Mouse (Mus musculus) forebrain, embryonic 11.5 days (tissue): ENCODE measurements around the gene Hcar1. TPM values are rescaled to one million over a fixed set of nuclear protein-coding genes. Genes with fewer than 3 reads are reported as not detected.

Experiments
- ATAC-seq: fragments of 200-750 bp; cut with Nextera tagmentation; replicated peaks from 2 replicates; pipeline ENCODE4 v1.8.0; 2017; ENCODE audit warnings: moderate TSS enrichment; ENCODE audit not compliant: low FRiP score
- DNase-seq: peaks from one replicate; pipeline ENCODE4 v3.0.0-alpha.2; 2017; ENCODE audit warnings: low spot score
- H3K27ac ChIP-seq: fragments of 300-500 bp; sonication (generic); 2 replicates; pipeline ENCODE4 v1.5.1; 2014; ENCODE audit warnings: low read depth, low read length
- H3K27me3 ChIP-seq: fragments of 300-500 bp; sonication (generic); 2 replicates; pipeline ENCODE4 v1.6.1; 2014; ENCODE audit warnings: mild to moderate bottlenecking, low read length, mixed read lengths; ENCODE audit not compliant: control insufficient read depth, insufficient read depth
- H3K36me3 ChIP-seq: fragments of 300-500 bp; sonication (generic); 2 replicates; pipeline ENCODE4 v1.6.1; 2014; ENCODE audit warnings: mild to moderate bottlenecking, low read length, moderate library complexity, mixed read lengths; ENCODE audit not compliant: control insufficient read depth, insufficient read depth
- H3K4me1 ChIP-seq: fragments of 300-500 bp; sonication (generic); replicated peaks from 2 replicates; pipeline ENCODE4 v1.6.1; 2014; ENCODE audit warnings: low read length, mixed read lengths; ENCODE audit not compliant: control insufficient read depth, insufficient read depth
- H3K4me2 ChIP-seq: fragments of 300-500 bp; sonication (generic); 2 replicates; pipeline ENCODE4 v1.6.1; 2014; ENCODE audit warnings: low read depth, mild to moderate bottlenecking, low read length, moderate library complexity, mixed read lengths; ENCODE audit not compliant: severe bottlenecking
- H3K4me3 ChIP-seq: fragments of 300-500 bp; sonication (generic); 2 replicates; pipeline ENCODE4 v1.5.1; 2014; ENCODE audit warnings: low read depth, low read length
- H3K9ac ChIP-seq: fragments of 300-500 bp; sonication (generic); 2 replicates; pipeline ENCODE4 v1.6.1; 2014; ENCODE audit warnings: low read length
- H3K9me3 ChIP-seq: fragments of 300-500 bp; sonication (generic); 2 replicates; pipeline ENCODE4 v1.6.1; 2016; ENCODE audit warnings: low read length, mixed read lengths; ENCODE audit not compliant: control insufficient read depth
- WGBS: fragments of 180-500 bp; shearing (Covaris S2); extraction: QIAGEN DNeasy Blood & Tissue Kit; methylation state at CpG from one replicate; pipeline ENCODE4 v1.1.7; 2014; 5-methylcytosine and 5-hydroxymethylcytosine counted together
- polyA plus RNA-seq: library from polyadenylated mRNA; unstranded; fragments of >200 nt; fragmentation: Nextera tagmentation; extraction: Ambion mirVana; gene quantifications from 2 replicates; pipeline ENCODE4 v1.2.1, GENCODE M21; 2014

Hcar1 gene
- polyA plus RNA-seq, 1 experiment from 2014 or later = 0.05 TPM

GRCm38 (mm10) chr5:123880778-123881177 lies 958 bp upstream of the Hcar1 start:
- WGBS = 80% methylated on average over 14 of the region's 14 CpGs
- no peak overlapping the region for H3K27ac ChIP-seq
- H3K4me1 ChIP-seq = no peaks in the 10 kb centered on the region
- no peak overlapping the region for H3K4me3 ChIP-seq
- H3K9ac ChIP-seq = no peak overlapping the region
- no peaks in the 10 kb centered on the region for H3K27me3 ChIP-seq
- no peak overlapping the region for H3K4me2 ChIP-seq
- H3K9me3 ChIP-seq = no peaks in the 10 kb centered on the region
- DNase-seq (no peak), ATAC-seq (no peak)
- no peaks in the 10 kb centered on the region for H3K36me3 ChIP-seq

- no peak overlapping the region for H3K4me2 ChIP-seq
- no peaks in the 10 kb centered on the region for H3K4me1 ChIP-seq
- WGBS = 67% methylated on average over 14 of the region's 14 CpGs
- H3K4me3 ChIP-seq = no peak overlapping the region
- no peak overlapping the region for H3K27ac ChIP-seq
- DNase-seq (no peak), ATAC-seq (no peak)
- H3K9ac ChIP-seq = no peak overlapping the region
- H3K9me3 ChIP-seq = no peaks in the 10 kb centered on the region
- H3K36me3 ChIP-seq = no peaks in the 10 kb centered on the region
- H3K27me3 ChIP-seq = no peaks in the 10 kb centered on the region
Observed at GRCm38 (mm10) chr5:123878056-123878455, 1.8 kb downstream of the Hcar1 start.

GRCm38 (mm10) chr5:123874177-123874576 lies 5.6 kb downstream of the Hcar1 start:
- Histone ChIP-seq H3K36me3 (no peaks in the 10 kb centered on the region), H3K27ac (no peak overlapping the region), H3K9ac (no peak overlapping the region), H3K4me3 (no peak overlapping the region), H3K27me3 (no peaks in the 10 kb centered on the region), H3K9me3 (no peaks in the 10 kb centered on the region), H3K4me1 (no peaks in the 10 kb centered on the region), H3K4me2 (no peak overlapping the region)
- DNase-seq (no peak), ATAC-seq (no peak)
- WGBS = 94% methylated on average over 5 of the region's 5 CpGs

GRCm38 (mm10) chr5:123869615-123870014 lies 10.2 kb downstream of the Hcar1 start:
- 76% methylated on average over 4 of the region's 4 CpGs for WGBS
- Histone ChIP-seq H3K27ac (no peak overlapping the region), H3K4me1 (no peaks in the 10 kb centered on the region), H3K9ac (no peak overlapping the region), H3K4me3 (no peak overlapping the region), H3K4me2 (no peak overlapping the region), H3K36me3 (no peaks in the 10 kb centered on the region), H3K9me3 (no peaks in the 10 kb centered on the region), H3K27me3 (no peaks in the 10 kb centered on the region)
- DNase-seq (peak; percentile 1), ATAC-seq (no peak)

GRCm38 (mm10) chr5:123866457-123866856 lies 13.4 kb downstream of the Hcar1 start:
- Histone ChIP-seq H3K27ac (no peak overlapping the region), H3K4me3 (no peak overlapping the region), H3K9me3 (no peaks in the 10 kb centered on the region), H3K4me2 (no peak overlapping the region), H3K27me3 (no peaks in the 10 kb centered on the region), H3K4me1 (no peaks in the 10 kb centered on the region), H3K9ac (no peak overlapping the region), H3K36me3 (no peaks in the 10 kb centered on the region)
- no peak for ATAC-seq
- no peak for DNase-seq
- 87% methylated on average over 4 of the region's 4 CpGs for whole genome bisulfite sequencing

GRCm38 (mm10) chr5:123865365-123865764 lies 14.5 kb downstream of the Hcar1 start, which contains the start of gene Hcar2:
Gene Hcar2 (minus strand): TSS chr5:123865499.
- no peaks in the 10 kb centered on the region for H3K36me3 ChIP-seq
- H3K27ac ChIP-seq = no peak within 1 kb of the TSS
- WGBS = 90% methylated on average over 12 of the region's 12 CpGs
- no peaks in the 10 kb centered on the region for H3K4me1 ChIP-seq
- no peak within 1 kb of the TSS for H3K4me3 ChIP-seq
- DNase-seq (no peak), ATAC-seq (no peak)
- H3K9me3 ChIP-seq = no peaks in the 10 kb centered on the region
- H3K4me2 ChIP-seq = no peak within 1 kb of the TSS
- no peaks in the 10 kb centered on the region for H3K27me3 ChIP-seq
- H3K9ac ChIP-seq = no peak within 1 kb of the TSS

GRCm38 (mm10) chr5:123863934-123864333 lies 15.9 kb downstream of the Hcar1 start:
- H3K9ac ChIP-seq = no peak overlapping the region
- H3K4me3 ChIP-seq = no peak overlapping the region
- H3K27me3 ChIP-seq = no peaks in the 10 kb centered on the region
- no peak overlapping the region for H3K27ac ChIP-seq
- no peak for DNase-seq
- H3K9me3 ChIP-seq = no peaks in the 10 kb centered on the region
- H3K4me2 ChIP-seq = no peak overlapping the region
- H3K36me3 ChIP-seq = no peaks in the 10 kb centered on the region
- ATAC-seq = no peak
- no peaks in the 10 kb centered on the region for H3K4me1 ChIP-seq
- 91% methylated on average over 14 of the region's 14 CpGs for WGBS

- no peak overlapping the region for H3K9ac ChIP-seq
- no peaks in the 10 kb centered on the region for H3K9me3 ChIP-seq
- H3K4me2 ChIP-seq = no peak overlapping the region
- WGBS = 86% methylated on average over 15 of the region's 15 CpGs
- ATAC-seq = no peak
- H3K4me3 ChIP-seq = no peak overlapping the region
- no peaks in the 10 kb centered on the region for H3K4me1 ChIP-seq
- H3K27me3 ChIP-seq = no peaks in the 10 kb centered on the region
- no peak overlapping the region for H3K27ac ChIP-seq
- H3K36me3 ChIP-seq = no peaks in the 10 kb centered on the region
- DNase-seq = no peak
Observed at GRCm38 (mm10) chr5:123862374-123863350, 17.2 kb downstream of the Hcar1 start.

GRCm38 (mm10) chr5:123858798-123859197 lies 21.0 kb downstream of the Hcar1 start:
- H3K4me1 ChIP-seq = no peaks in the 10 kb centered on the region
- 88% methylated on average over 11 of the region's 11 CpGs for WGBS
- no peaks in the 10 kb centered on the region for H3K36me3 ChIP-seq
- H3K27ac ChIP-seq = no peak overlapping the region
- no peak overlapping the region for H3K4me3 ChIP-seq
- no peak overlapping the region for H3K4me2 ChIP-seq
- ATAC-seq (no peak), DNase-seq (no peak)
- H3K27me3 ChIP-seq = no peaks in the 10 kb centered on the region
- H3K9ac ChIP-seq = no peak overlapping the region
- H3K9me3 ChIP-seq = no peaks in the 10 kb centered on the region
